Mouse (Mus musculus): ENCODE measurements around the gene Chpt1. TPM values are rescaled to one million over a fixed set of nuclear protein-coding genes. Genes with fewer than 3 reads are reported as not detected.
"Not testable (repeated sequence)": the region's sequence is repeated elsewhere in the genome, so short reads cannot be mapped to it uniquely, and the experiment has no call there.

The Chpt1 gene
- polyA plus RNA-seq, 1 experiment from 2014 or later = 8.0 TPM

GRCm38 (mm10) chr10:88482866-88483265 is 21.0 kb downstream of the Chpt1 start:
- WGBS = 96% methylated on average over 10 of the region's 10 CpGs
- H3K27ac ChIP-seq (ENCODE audit: low read length) = not testable (repeated sequence)

GRCm38 (mm10) chr10:88460122-88460820 is 43.6 kb downstream of the Chpt1 start:
- H3K36me3 ChIP-seq (ENCODE audit: control insufficient read depth, insufficient read depth, low read length) = no peaks in the 10 kb centered on the region
- no peak overlapping the region for H3K4me3 ChIP-seq (ENCODE audit: low read depth, low read length)
- no peak for ATAC-seq
- H3K4me2 ChIP-seq (ENCODE audit: low read length) = no peak overlapping the region
- H3K9me3 ChIP-seq (replicated peaks; ENCODE audit: control insufficient read depth, low read length, poor library complexity, severe bottlenecking) = no peaks in the 10 kb centered on the region
- H3K4me1 ChIP-seq (ENCODE audit: control insufficient read depth, insufficient read depth, low read length) = no peaks in the 10 kb centered on the region
- no peaks in the 10 kb centered on the region for H3K27me3 ChIP-seq (ENCODE audit: control insufficient read depth, insufficient read depth, low read depth, low read length)
- 69% methylated on average over 18 of the region's 18 CpGs for WGBS
- no peak overlapping the region for H3K9ac ChIP-seq (ENCODE audit: low read depth, low read length)
- H3K27ac ChIP-seq (ENCODE audit: low read length) = no peak overlapping the region

More at GRCm38 (mm10) chr10:88482866-88483265, 21.0 kb downstream of the Chpt1 start:
- not testable (repeated sequence) for H3K9me3 ChIP-seq (replicated peaks; ENCODE audit: control insufficient read depth, low read length, poor library complexity, severe bottlenecking); H3K36me3 ChIP-seq (ENCODE audit: control insufficient read depth, insufficient read depth, low read length); H3K9ac ChIP-seq (ENCODE audit: low read depth, low read length); H3K4me2 ChIP-seq (ENCODE audit: low read length); H3K4me1 ChIP-seq (ENCODE audit: control insufficient read depth, insufficient read depth, low read length); ATAC-seq; H3K4me3 ChIP-seq (ENCODE audit: low read depth, low read length); H3K27me3 ChIP-seq (ENCODE audit: control insufficient read depth, insufficient read depth, low read depth, low read length)

GRCm38 (mm10) chr10:88459502-88459992 is 44.3 kb downstream of the Chpt1 start, which contains the start of gene Sycp3:
Gene Sycp3, plus strand, starts transcription at chr10:88459569.
- 84% methylated on average over 33 of the region's 33 CpGs for WGBS
- no peak for ATAC-seq
- no peaks in the 10 kb centered on the region for H3K36me3 ChIP-seq (ENCODE audit: control insufficient read depth, insufficient read depth, low read length)

GRCm38 (mm10) chr10:88457816-88458215 is 46.1 kb downstream of the Chpt1 start:
- Histone ChIP-seq H3K4me3 (ENCODE audit: low read depth, low read length) (no peak overlapping the region), H3K27ac (ENCODE audit: low read length) (no peak overlapping the region), H3K9ac (ENCODE audit: low read depth, low read length) (no peak overlapping the region), H3K27me3 (ENCODE audit: control insufficient read depth, insufficient read depth, low read depth, low read length) (no peaks in the 10 kb centered on the region), H3K9me3 (replicated peaks; ENCODE audit: control insufficient read depth, low read length, poor library complexity, severe bottlenecking) (no peaks in the 10 kb centered on the region), H3K4me2 (ENCODE audit: low read length) (no peak overlapping the region), H3K36me3 (ENCODE audit: control insufficient read depth, insufficient read depth, low read length) (no peaks in the 10 kb centered on the region), H3K4me1 (ENCODE audit: control insufficient read depth, insufficient read depth, low read length) (no peaks in the 10 kb centered on the region)
- no peak for ATAC-seq
- 51% methylated on average over 6 of the region's 6 CpGs for WGBS

More at GRCm38 (mm10) chr10:88459502-88459992, 44.3 kb downstream of the Chpt1 start, which contains the start of gene Sycp3:
- H3K9me3 ChIP-seq (replicated peaks; ENCODE audit: control insufficient read depth, low read length, poor library complexity, severe bottlenecking) = no peaks in the 10 kb centered on the region
- no peak within 1 kb of the TSS for H3K4me3 ChIP-seq (ENCODE audit: low read depth, low read length)
- H3K4me2 ChIP-seq (ENCODE audit: low read length) = no peak within 1 kb of the TSS
- H3K27ac ChIP-seq (ENCODE audit: low read length) = no peak within 1 kb of the TSS
- H3K27me3 ChIP-seq (ENCODE audit: control insufficient read depth, insufficient read depth, low read depth, low read length) = no peaks in the 10 kb centered on the region
- H3K9ac ChIP-seq (ENCODE audit: low read depth, low read length) = no peak within 1 kb of the TSS
- no peaks in the 10 kb centered on the region for H3K4me1 ChIP-seq (ENCODE audit: control insufficient read depth, insufficient read depth, low read length)

GRCm38 (mm10) chr10:88451990-88452389 is 51.9 kb downstream of the Chpt1 start:
- no peak overlapping the region for H3K27ac ChIP-seq (ENCODE audit: low read length)
- ATAC-seq = no peak

GRCm38 (mm10) chr10:88451221-88451620 is 52.7 kb downstream of the Chpt1 start:
- H3K4me1 ChIP-seq (ENCODE audit: control insufficient read depth, insufficient read depth, low read length) = no peaks in the 10 kb centered on the region
- no peak overlapping the region for H3K27ac ChIP-seq (ENCODE audit: low read length)
- H3K4me2 ChIP-seq (ENCODE audit: low read length) = no peak overlapping the region
- WGBS = 85% methylated on average over 2 of the region's 2 CpGs
- H3K36me3 ChIP-seq (ENCODE audit: control insufficient read depth, insufficient read depth, low read length) = peaks cover 6% of the 10 kb centered on the region
- no peaks in the 10 kb centered on the region for H3K9me3 ChIP-seq (replicated peaks; ENCODE audit: control insufficient read depth, low read length, poor library complexity, severe bottlenecking)
- no peak overlapping the region for H3K9ac ChIP-seq (ENCODE audit: low read depth, low read length)
- H3K27me3 ChIP-seq (ENCODE audit: control insufficient read depth, insufficient read depth, low read depth, low read length) = no peaks in the 10 kb centered on the region
- H3K4me3 ChIP-seq (ENCODE audit: low read depth, low read length) = no peak overlapping the region
- no peak for ATAC-seq

More at GRCm38 (mm10) chr10:88451990-88452389, 51.9 kb downstream of the Chpt1 start:
- no peaks in the 10 kb centered on the region for H3K9me3 ChIP-seq (replicated peaks; ENCODE audit: control insufficient read depth, low read length, poor library complexity, severe bottlenecking)
- no peaks in the 10 kb centered on the region for H3K4me1 ChIP-seq (ENCODE audit: control insufficient read depth, insufficient read depth, low read length)
- 74% methylated on average over 6 of the region's 6 CpGs for WGBS
- H3K9ac ChIP-seq (ENCODE audit: low read depth, low read length) = no peak overlapping the region
- H3K4me2 ChIP-seq (ENCODE audit: low read length) = no peak overlapping the region
- no peak overlapping the region for H3K4me3 ChIP-seq (ENCODE audit: low read depth, low read length)
- no peaks in the 10 kb centered on the region for H3K36me3 ChIP-seq (ENCODE audit: control insufficient read depth, insufficient read depth, low read length)
- H3K27me3 ChIP-seq (ENCODE audit: control insufficient read depth, insufficient read depth, low read depth, low read length) = no peaks in the 10 kb centered on the region

- Histone ChIP-seq H3K4me3 (ENCODE audit: low read depth, low read length) (no peak overlapping the region), H3K27me3 (ENCODE audit: control insufficient read depth, insufficient read depth, low read depth, low read length) (no peaks in the 10 kb centered on the region), H3K9me3 (replicated peaks; ENCODE audit: control insufficient read depth, low read length, poor library complexity, severe bottlenecking) (no peaks in the 10 kb centered on the region), H3K27ac (ENCODE audit: low read length) (no peak overlapping the region), H3K4me2 (ENCODE audit: low read length) (no peak overlapping the region), H3K9ac (ENCODE audit: low read depth, low read length) (no peak overlapping the region), H3K4me1 (ENCODE audit: control insufficient read depth, insufficient read depth, low read length) (no peaks in the 10 kb centered on the region), H3K36me3 (ENCODE audit: control insufficient read depth, insufficient read depth, low read length) (peaks cover 36% of the 10 kb centered on the region)
- ATAC-seq = no peak
- 93% methylated on average over 6 of the region's 6 CpGs for WGBS
These were observed 62.6 kb downstream of the Chpt1 start for GRCm38 (mm10) chr10:88441224-88441623.

- H3K4me3 ChIP-seq (ENCODE audit: low read depth, low read length) = no peak overlapping the region
- H3K36me3 ChIP-seq (ENCODE audit: control insufficient read depth, insufficient read depth, low read length) = peaks cover 33% of the 10 kb centered on the region
- no peak overlapping the region for H3K27ac ChIP-seq (ENCODE audit: low read length)
- H3K4me1 ChIP-seq (ENCODE audit: control insufficient read depth, insufficient read depth, low read length) = no peaks in the 10 kb centered on the region
- H3K9me3 ChIP-seq (replicated peaks; ENCODE audit: control insufficient read depth, low read length, poor library complexity, severe bottlenecking) = no peaks in the 10 kb centered on the region
- no peak for ATAC-seq
- WGBS = 92% methylated on average over 6 of the region's 6 CpGs
- H3K4me2 ChIP-seq (ENCODE audit: low read length) = no peak overlapping the region
- no peak overlapping the region for H3K9ac ChIP-seq (ENCODE audit: low read depth, low read length)
- no peaks in the 10 kb centered on the region for H3K27me3 ChIP-seq (ENCODE audit: control insufficient read depth, insufficient read depth, low read depth, low read length)
These were observed 75.9 kb downstream of the Chpt1 start for GRCm38 (mm10) chr10:88427998-88428397.

- Histone ChIP-seq H3K9me3 (replicated peaks; ENCODE audit: control insufficient read depth, low read length, poor library complexity, severe bottlenecking) (no peaks in the 10 kb centered on the region), H3K27me3 (ENCODE audit: control insufficient read depth, insufficient read depth, low read depth, low read length) (no peaks in the 10 kb centered on the region), H3K4me3 (ENCODE audit: low read depth, low read length) (no peak overlapping the region), H3K4me2 (ENCODE audit: low read length) (no peak overlapping the region), H3K4me1 (ENCODE audit: control insufficient read depth, insufficient read depth, low read length) (no peaks in the 10 kb centered on the region), H3K36me3 (ENCODE audit: control insufficient read depth, insufficient read depth, low read length) (peaks cover 33% of the 10 kb centered on the region), H3K9ac (ENCODE audit: low read depth, low read length) (no peak overlapping the region), H3K27ac (ENCODE audit: low read length) (no peak overlapping the region)
- peak; percentile 31; the same call in 1 of the 2 replicates for ATAC-seq
- 56% methylated on average over 5 of the region's 5 CpGs for WGBS
These were observed 77.0 kb downstream of the Chpt1 start for GRCm38 (mm10) chr10:88426896-88427295.
